Mouse (Mus musculus) testis, adult 2 months (tissue): Measurements from ENCODE around the gene Dner.

Source experiments
- CTCF ChIP-seq: fragments of 200-500 bp; IDR thresholded peaks from 2 replicates; pipeline ENCODE4 v1.5.1; 2012; ENCODE audit warnings: low read depth, mild to moderate bottlenecking, inconsistent platforms, low read length, moderate library complexity; ENCODE audit not compliant: control insufficient read depth, insufficient read depth, insufficient replicate concordance
- POLR2A ChIP-seq: fragments of 200-500 bp; IDR thresholded peaks from 2 replicates; pipeline ENCODE4 v1.6.1; 2012; ENCODE audit warnings: low read depth, mild to moderate bottlenecking, inconsistent platforms, low read length, moderate library complexity; ENCODE audit not compliant: control insufficient read depth

DNA sequence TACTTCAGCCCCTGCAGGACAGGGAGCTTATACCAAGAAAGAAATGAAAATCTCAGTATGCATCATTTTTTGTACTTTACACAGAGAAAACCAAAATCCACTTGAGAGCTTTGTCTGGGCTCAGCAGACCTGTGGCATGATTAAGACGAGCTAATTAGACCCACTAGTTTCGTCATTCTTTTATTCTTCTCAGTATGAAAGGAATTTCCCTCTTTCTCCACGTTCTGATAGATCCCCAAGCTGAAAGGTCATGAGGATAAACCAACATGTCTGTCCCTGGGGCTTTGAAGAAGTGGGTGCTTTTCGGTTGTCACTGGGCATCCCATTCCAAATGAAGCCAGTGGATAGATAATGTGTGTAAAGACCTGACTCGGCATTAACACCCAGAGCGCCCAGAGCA is 278.7 kb downstream of the Dner start:
- TF ChIP-seq POLR2A (no peak), CTCF (no peak)
